Mouse (Mus musculus) T-helper 1 cell (primary cell): ENCODE measurements around the gene Atf6b.

ENCODE experiments used
- in situ Hi-C: fragments of 300-600 bp; cut with MboI, MseI; formaldehyde crosslinking; loops from one replicate; pipeline ENCODE4 v1.15.1; 2025; ENCODE audit warnings: high pct_unique_total_duplicates

Gene Atf6b

DNA sequence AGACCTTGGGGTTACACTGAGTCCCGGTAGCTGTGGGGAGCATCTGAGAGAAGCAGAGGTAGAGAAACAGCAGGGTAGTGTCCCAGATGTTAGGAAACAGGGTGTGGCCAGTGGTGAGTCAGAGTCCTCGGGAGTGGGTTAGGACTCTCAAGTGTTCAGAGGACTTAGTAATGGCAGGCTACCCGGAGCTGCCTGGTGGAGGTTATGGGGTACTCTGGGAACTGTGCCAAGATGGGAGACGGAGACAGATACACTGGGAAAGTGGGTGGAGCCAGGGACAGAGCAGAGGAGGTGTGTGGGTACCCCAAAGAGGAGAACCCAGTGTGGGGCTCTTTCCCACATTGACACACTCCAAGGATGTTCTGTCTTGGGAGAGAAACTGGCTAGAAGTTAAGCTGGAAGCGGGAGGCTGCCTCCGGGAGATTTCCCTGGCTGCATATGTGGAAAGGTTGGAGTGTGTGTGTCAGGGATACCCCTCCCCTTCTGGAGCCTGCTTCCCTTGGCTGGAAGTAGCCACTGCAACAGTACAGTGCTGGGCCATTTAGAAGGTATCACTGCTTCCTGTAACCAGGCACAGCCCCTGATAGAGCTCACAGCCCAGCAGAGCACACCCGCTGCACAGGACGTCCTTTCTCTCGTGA, 37.4 kb downstream of the Atf6b start:
- in situ Hi-C loops = no loop called here

DNA sequence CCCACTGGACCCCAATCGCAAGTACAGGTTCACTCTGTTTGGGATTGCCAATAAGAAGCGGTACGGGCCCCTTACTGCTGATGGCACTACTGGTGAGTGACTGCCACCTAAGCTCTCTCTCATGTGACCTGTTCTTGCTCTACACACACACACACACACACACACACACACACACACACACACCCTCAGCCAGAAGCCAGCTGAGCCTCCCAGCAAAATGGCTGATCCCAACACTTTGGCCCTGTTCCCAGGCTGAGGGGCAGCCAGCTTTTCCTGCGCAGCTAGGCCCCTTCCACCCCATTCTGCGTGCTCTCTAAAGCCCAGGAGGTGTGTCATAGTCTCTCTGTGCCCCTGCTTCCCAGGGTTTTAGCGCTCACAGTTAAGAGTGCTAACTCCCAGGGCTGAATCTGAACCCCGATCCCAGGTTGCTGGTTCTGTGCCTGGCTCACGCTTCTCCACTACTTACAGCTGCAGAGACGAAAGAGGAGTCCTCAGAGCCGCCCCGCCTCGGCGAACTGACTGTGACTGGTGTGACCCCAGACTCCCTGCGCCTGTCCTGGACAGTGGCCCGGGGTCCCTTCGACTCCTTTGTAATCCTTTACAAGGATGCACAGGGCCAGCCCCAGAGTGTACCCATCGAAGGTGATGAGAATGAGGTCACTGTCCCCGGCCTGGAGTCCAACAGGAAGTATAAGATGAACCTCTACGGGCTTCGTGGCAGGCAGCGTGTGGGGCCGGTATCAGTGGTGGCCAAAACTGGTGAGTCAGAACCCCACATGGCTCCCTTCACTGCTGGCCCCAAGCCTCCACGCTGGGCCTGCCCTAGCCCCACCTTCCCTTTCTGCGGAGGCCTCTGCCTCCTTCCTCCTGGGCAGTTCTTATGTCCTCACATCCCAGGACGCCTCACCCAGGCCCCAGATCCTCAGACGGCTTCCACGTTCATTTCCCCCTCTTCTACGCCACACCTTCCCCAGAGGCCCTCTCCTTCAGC, 38.5 kb downstream of the Atf6b start:
- in situ Hi-C loops = no loop called here

- in situ Hi-C loops = no loop called here
Measured at GRCm38 (mm10) chr17:34688889-34689288, 41.9 kb downstream of the Atf6b start.

DNA sequence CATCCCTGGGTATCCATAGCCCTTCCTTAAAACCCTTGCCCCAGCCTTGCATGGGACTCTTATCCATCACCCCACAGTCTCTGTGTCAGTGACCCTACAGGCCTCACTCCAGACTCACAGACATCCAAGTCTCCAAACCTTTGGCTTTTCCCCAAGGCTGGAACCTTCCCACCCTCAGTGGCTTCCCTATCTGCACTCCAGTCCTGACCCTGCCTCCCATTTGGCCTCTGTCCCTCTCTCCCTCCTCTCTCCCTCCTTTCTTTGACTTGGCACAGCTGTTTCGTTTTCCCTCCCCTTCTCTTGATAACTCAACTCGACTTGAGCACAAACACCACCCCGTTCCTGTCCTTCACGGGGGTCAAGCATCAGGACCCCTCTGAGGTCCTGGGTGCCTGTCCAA, 43.5 kb downstream of the Atf6b start:
- in situ Hi-C loops = no loop called here

GRCm38 (mm10) chr17:34692906-34693305, 46.0 kb downstream of the Atf6b start:
- in situ Hi-C loops = no loop called here

DNA sequence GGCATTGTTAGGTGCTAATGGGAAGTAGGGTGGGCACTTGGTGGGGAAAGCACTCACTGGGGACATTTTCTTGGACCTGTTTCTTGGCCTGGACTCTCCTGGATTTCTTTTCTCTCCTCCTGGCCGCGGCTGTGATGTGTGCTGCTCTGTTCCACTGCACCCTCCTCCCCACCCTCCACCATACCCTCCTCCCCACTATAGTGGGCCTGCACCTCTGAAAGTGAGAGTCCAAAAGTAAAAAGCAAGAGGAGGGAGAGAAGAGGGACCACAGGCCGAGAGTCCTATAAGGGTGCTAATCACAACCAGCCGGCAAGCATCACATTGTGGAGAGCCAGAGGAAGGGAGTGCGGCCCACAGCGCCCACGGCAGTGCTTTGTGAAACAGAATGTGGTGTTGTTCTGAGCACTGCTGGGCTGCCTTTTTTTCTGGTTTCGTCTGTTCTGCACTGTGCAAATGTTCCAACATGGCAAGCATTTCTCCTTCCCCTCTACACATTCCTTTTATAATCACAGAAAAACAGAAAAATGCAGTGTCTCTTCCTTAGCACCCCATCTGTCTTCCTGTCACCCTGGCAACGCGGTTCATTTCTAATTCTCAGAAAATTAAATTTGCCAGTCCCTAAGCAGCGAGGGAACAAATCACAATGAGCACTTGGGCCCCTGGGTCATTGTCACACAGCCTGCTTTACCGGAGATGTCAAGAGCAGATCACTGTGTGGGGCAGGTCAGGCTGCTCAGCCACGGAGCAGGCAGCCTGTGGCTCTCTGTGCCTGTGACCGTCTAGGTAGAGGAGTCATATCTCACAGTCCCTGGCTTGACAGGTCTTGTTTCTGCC, 52.8 kb downstream of the Atf6b start:
- in situ Hi-C loops = loop anchor here (5.0 kb wide), 1 partner anchor 83 kb away; no protein-coding TSS in a partner anchor

- in situ Hi-C loops = loop anchor here (5.0 kb wide), 1 partner anchor 82 kb away; no protein-coding TSS in a partner anchor
Measured at GRCm38 (mm10) chr17:34700671-34701071, 53.7 kb downstream of the Atf6b start.
